Mouse (Mus musculus): ENCODE results near the gene Asgr2. TPM values are rescaled to one million over a fixed set of nuclear protein-coding genes. Genes with fewer than 3 reads are reported as not detected.
"Not testable (repeated sequence)": the region's sequence is repeated elsewhere in the genome, so short reads cannot be mapped to it uniquely, and the experiment has no call there.

The Asgr2 gene
- polyA plus RNA-seq, 1 experiment from 2014 or later = not detected

DNA sequence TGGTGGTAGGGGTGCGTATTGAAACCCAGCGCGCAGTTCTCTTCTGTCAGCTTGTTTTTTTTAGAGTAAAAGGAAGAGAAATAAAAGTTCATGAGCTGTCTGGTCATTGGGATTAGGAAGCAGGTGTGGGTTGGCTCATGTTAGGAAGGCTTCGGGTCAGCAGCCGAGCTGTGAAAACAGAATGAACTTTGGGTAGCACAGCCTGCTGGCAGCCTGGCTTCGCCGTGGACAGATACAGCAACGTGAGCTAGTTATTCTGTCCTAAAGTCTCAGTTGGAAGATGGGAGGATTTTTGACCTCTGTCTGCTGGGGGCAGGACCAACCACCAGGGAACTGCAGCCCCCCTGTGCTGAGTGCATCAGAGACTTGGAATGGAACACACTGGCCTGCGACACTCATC, 34.6 kb upstream of the Asgr2 start:
- ATAC-seq (no peak), DNase-seq (ENCODE audit: low spot score) (no peak)
- H3K36me3 ChIP-seq (ENCODE audit: control insufficient read depth, insufficient read depth, low read length) = no peaks in the 10 kb centered on the region
- H3K4me2 ChIP-seq (ENCODE audit: low read length) = no peak overlapping the region
- H3K9me3 ChIP-seq (replicated peaks; ENCODE audit: control insufficient read depth, low read length) = no peaks in the 10 kb centered on the region
- 84% methylated on average over 9 of the region's 9 CpGs for WGBS
- no peak overlapping the region for H3K9ac ChIP-seq (ENCODE audit: low read length)
- no peak overlapping the region for H3K27ac ChIP-seq (ENCODE audit: low read depth, low read length)
- no peak overlapping the region for H3K4me3 ChIP-seq (ENCODE audit: low read depth, low read length)
- H3K27me3 ChIP-seq (replicated peaks; ENCODE audit: control insufficient read depth, insufficient read depth, low read length) = no peaks in the 10 kb centered on the region
- H3K4me1 ChIP-seq (ENCODE audit: control insufficient read depth, insufficient read depth, low read length) = no peaks in the 10 kb centered on the region

DNA sequence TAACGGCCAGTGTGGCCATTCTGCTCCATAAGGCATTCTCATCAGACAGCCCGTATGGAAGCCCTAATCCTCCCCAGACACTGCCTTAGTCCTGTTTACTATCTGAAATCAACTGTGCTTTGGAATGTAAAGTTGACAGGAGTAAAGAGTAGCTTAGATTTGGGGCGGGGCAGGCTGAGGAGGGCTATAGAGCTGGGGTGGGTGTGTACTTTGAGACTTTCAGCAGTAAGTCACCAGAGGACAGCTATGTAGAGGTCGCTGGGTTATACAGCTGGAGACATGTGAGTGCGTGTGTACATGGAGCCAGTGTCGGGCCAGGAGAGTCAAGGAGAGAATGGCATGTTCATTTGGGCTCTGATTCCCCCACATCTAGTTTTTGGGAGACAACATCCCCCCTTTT, 32.5 kb upstream of the Asgr2 start:
- no peaks in the 10 kb centered on the region for H3K9me3 ChIP-seq (replicated peaks; ENCODE audit: control insufficient read depth, low read length)

GRCm38 (mm10) chr11:70063053-70063452, 29.4 kb upstream of the Asgr2 start:
- H3K9me3 ChIP-seq (replicated peaks; ENCODE audit: control insufficient read depth, low read length) = no peaks in the 10 kb centered on the region
- H3K4me2 ChIP-seq (ENCODE audit: low read length) = no peak overlapping the region
- 71% methylated on average over 3 of the region's 3 CpGs for WGBS
- no peaks in the 10 kb centered on the region for H3K27me3 ChIP-seq (replicated peaks; ENCODE audit: control insufficient read depth, insufficient read depth, low read length)
- no peak overlapping the region for H3K27ac ChIP-seq (ENCODE audit: low read depth, low read length)
- DNase-seq (ENCODE audit: low spot score) (no peak), ATAC-seq (no peak)
- H3K36me3 ChIP-seq (ENCODE audit: control insufficient read depth, insufficient read depth, low read length) = no peaks in the 10 kb centered on the region
- H3K4me3 ChIP-seq (ENCODE audit: low read depth, low read length) = no peak overlapping the region
- no peaks in the 10 kb centered on the region for H3K4me1 ChIP-seq (ENCODE audit: control insufficient read depth, insufficient read depth, low read length)
- H3K9ac ChIP-seq (ENCODE audit: low read length) = no peak overlapping the region

More for the DNA sequence above, 32.5 kb upstream of the Asgr2 start:
- H3K9ac ChIP-seq (ENCODE audit: low read length) = no peak overlapping the region
- no peak overlapping the region for H3K27ac ChIP-seq (ENCODE audit: low read depth, low read length)
- no peak overlapping the region for H3K4me2 ChIP-seq (ENCODE audit: low read length)
- no peak for ATAC-seq
- no peaks in the 10 kb centered on the region for H3K4me1 ChIP-seq (ENCODE audit: control insufficient read depth, insufficient read depth, low read length)
- no peak for DNase-seq (ENCODE audit: low spot score)
- WGBS = 69% methylated on average over 6 of the region's 6 CpGs
- no peaks in the 10 kb centered on the region for H3K36me3 ChIP-seq (ENCODE audit: control insufficient read depth, insufficient read depth, low read length)
- H3K27me3 ChIP-seq (replicated peaks; ENCODE audit: control insufficient read depth, insufficient read depth, low read length) = no peaks in the 10 kb centered on the region
- H3K4me3 ChIP-seq (ENCODE audit: low read depth, low read length) = no peak overlapping the region

DNA sequence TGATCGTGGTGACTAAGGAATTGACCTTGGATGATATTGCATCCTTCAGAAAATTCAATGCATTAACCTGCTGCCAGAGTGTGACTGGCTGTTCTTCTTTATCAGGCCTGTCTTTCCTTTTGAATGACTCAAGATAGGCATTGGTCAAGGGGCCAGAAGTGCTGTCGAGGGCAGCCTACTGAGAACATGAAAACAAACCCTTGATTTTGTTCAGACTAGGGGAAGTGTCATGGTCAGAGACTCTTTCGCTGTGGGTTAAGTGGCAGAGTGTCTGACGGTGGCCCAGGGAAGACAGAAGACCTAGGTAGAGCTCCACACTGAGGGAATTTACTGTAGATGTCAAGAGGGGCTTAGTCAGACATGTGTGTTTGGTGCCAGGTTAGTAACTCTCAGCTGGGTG, 25.7 kb upstream of the Asgr2 start:
- no peaks in the 10 kb centered on the region; the same call in 1 of the 2 replicates for H3K4me1 ChIP-seq (ENCODE audit: control insufficient read depth, insufficient read depth, low read length)
- H3K4me3 ChIP-seq (ENCODE audit: low read depth, low read length) = no peak overlapping the region
- ATAC-seq = no peak
- no peaks in the 10 kb centered on the region for H3K9me3 ChIP-seq (replicated peaks; ENCODE audit: control insufficient read depth, low read length)
- no peak for DNase-seq (ENCODE audit: low spot score)
- H3K36me3 ChIP-seq (ENCODE audit: control insufficient read depth, insufficient read depth, low read length) = no peaks in the 10 kb centered on the region
- H3K27me3 ChIP-seq (replicated peaks; ENCODE audit: control insufficient read depth, insufficient read depth, low read length) = no peaks in the 10 kb centered on the region
- no peak overlapping the region for H3K4me2 ChIP-seq (ENCODE audit: low read length)
- 80% methylated on average over 4 of the region's 4 CpGs for WGBS
- H3K27ac ChIP-seq (ENCODE audit: low read depth, low read length) = no peak overlapping the region
- H3K9ac ChIP-seq (ENCODE audit: low read length) = no peak overlapping the region

DNA sequence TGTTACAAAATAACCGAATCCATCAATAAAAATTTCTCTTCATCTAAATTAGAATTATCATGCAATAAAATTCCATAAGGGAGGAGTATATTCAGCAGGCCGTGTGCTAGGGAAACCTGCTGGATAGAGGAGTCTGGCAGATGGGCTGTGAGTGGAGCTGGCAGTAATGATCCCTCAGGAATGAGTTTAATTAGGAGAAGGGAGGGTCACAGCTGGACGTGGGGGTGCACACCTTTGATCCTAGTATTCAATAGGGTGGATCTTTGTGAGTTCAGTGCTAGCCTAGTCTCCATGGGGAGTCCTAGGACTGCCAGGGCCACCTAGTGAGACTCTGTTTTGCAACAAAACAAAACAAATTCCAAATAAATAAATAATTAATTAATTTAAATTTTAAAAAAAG, 24.2 kb upstream of the Asgr2 start:
- WGBS = 24% methylated on average over 3 of the region's 3 CpGs
- Histone ChIP-seq H3K36me3 (ENCODE audit: control insufficient read depth, insufficient read depth, low read length) (no peaks in the 10 kb centered on the region), H3K27me3 (replicated peaks; ENCODE audit: control insufficient read depth, insufficient read depth, low read length) (no peaks in the 10 kb centered on the region), H3K4me2 (ENCODE audit: low read length) (no peak overlapping the region), H3K9me3 (replicated peaks; ENCODE audit: control insufficient read depth, low read length) (no peaks in the 10 kb centered on the region), H3K27ac (ENCODE audit: low read depth, low read length) (no peak overlapping the region), H3K4me3 (ENCODE audit: low read depth, low read length) (no peak overlapping the region), H3K9ac (ENCODE audit: low read length) (no peak overlapping the region), H3K4me1 (ENCODE audit: control insufficient read depth, insufficient read depth, low read length) (no peaks in the 10 kb centered on the region; the same call in 1 of the 2 replicates)
- DNase-seq (ENCODE audit: low spot score) (peak; percentile 55), ATAC-seq (no peak)

DNA sequence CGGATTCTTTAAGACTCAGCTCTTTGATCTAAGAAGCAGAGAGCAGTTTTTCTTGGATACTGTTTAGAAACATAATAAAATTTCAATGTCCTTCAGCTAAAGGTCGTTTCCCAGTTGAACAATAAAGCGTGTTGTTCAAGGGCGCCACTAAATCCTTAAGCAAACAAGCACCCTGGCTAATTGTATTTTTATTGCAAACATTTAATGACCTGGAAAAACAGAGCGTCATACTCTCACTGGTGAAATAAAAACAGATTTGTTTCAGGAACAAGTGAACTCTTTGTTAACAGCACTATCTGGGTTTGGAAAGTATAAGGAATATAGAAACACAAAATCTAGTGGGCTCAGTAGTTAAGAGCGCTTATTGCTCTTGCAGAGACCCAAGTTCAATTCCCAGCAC, 22.4 kb upstream of the Asgr2 start:
- Histone ChIP-seq H3K27me3 (replicated peaks; ENCODE audit: control insufficient read depth, insufficient read depth, low read length) (no peaks in the 10 kb centered on the region), H3K4me1 (ENCODE audit: control insufficient read depth, insufficient read depth, low read length) (no peaks in the 10 kb centered on the region; the same call in 1 of the 2 replicates), H3K36me3 (ENCODE audit: control insufficient read depth, insufficient read depth, low read length) (no peaks in the 10 kb centered on the region), H3K27ac (ENCODE audit: low read depth, low read length) (no peak overlapping the region), H3K9ac (ENCODE audit: low read length) (no peak overlapping the region), H3K4me3 (ENCODE audit: low read depth, low read length) (no peak overlapping the region), H3K4me2 (ENCODE audit: low read length) (no peak overlapping the region), H3K9me3 (replicated peaks; ENCODE audit: control insufficient read depth, low read length) (no peaks in the 10 kb centered on the region)
- no peak for ATAC-seq
- DNase-seq (ENCODE audit: low spot score) = no peak
- WGBS = 51% methylated on average over 6 of the region's 6 CpGs

- not testable (repeated sequence) for H3K9ac ChIP-seq (ENCODE audit: low read length); H3K36me3 ChIP-seq (ENCODE audit: control insufficient read depth, insufficient read depth, low read length); DNase-seq (ENCODE audit: low spot score); ATAC-seq; H3K9me3 ChIP-seq (replicated peaks; ENCODE audit: control insufficient read depth, low read length); H3K4me1 ChIP-seq (ENCODE audit: control insufficient read depth, insufficient read depth, low read length); H3K4me2 ChIP-seq (ENCODE audit: low read length); H3K27ac ChIP-seq (ENCODE audit: low read depth, low read length); H3K27me3 ChIP-seq (replicated peaks; ENCODE audit: control insufficient read depth, insufficient read depth, low read length); H3K4me3 ChIP-seq (ENCODE audit: low read depth, low read length)
- WGBS = 90% methylated on average over 3 of the region's 3 CpGs
Measured at GRCm38 (mm10) chr11:70070603-70071002, 21.8 kb upstream of the Asgr2 start.

DNA sequence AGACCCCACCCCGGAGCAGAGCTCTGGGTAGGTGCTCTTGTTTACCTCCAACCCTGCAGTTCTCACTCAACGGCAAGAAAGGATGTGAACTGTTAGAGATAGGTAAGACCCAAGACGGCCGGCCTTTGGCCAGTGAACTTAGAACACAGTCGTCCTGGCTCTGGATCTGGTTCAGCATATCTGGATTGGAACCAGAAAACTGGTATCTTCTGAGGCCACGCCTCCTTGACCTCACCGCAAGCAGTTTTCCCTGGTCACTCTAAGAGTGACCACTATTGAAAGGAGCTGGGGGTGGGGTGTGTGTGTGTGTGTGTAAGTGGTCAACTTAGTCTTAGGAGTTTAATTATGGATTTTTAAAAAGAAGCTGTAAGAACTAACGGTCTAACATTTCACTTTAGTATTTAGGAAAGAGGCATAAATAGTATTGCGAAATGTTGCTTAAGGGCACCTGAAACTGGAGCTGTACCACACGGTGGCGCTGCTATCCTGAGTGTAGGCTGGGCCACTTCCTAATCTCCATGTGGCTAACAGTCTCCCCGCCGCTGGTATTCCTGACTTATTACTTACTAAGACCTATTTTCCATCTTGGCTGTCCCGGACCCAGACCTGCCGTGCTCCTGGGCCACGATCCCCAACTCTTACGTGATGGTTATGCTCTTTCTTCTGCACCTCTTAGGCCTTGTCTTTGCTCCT, 17.9 kb upstream of the Asgr2 start:
- WGBS = 38% methylated on average over 17 of the region's 17 CpGs

GRCm38 (mm10) chr11:70075581-70075980, 16.9 kb upstream of the Asgr2 start:
- H3K4me3 ChIP-seq (ENCODE audit: low read depth, low read length) = no peak overlapping the region
- H3K36me3 ChIP-seq (ENCODE audit: control insufficient read depth, insufficient read depth, low read length) = no peaks in the 10 kb centered on the region
- H3K27me3 ChIP-seq (replicated peaks; ENCODE audit: control insufficient read depth, insufficient read depth, low read length) = no peaks in the 10 kb centered on the region
- H3K4me1 ChIP-seq (ENCODE audit: control insufficient read depth, insufficient read depth, low read length) = no peaks in the 10 kb centered on the region
- H3K9ac ChIP-seq (ENCODE audit: low read length) = no peak overlapping the region
- no peaks in the 10 kb centered on the region for H3K9me3 ChIP-seq (replicated peaks; ENCODE audit: control insufficient read depth, low read length)
- ATAC-seq (no peak), DNase-seq (ENCODE audit: low spot score) (no peak)
- no peak overlapping the region for H3K27ac ChIP-seq (ENCODE audit: low read depth, low read length)
- no peak overlapping the region for H3K4me2 ChIP-seq (ENCODE audit: low read length)
- WGBS = 91% methylated on average over 6 of the region's 6 CpGs

More for the DNA sequence above, 17.9 kb upstream of the Asgr2 start:
- H3K27ac ChIP-seq (ENCODE audit: low read depth, low read length) = no peak overlapping the region
- H3K9ac ChIP-seq (ENCODE audit: low read length) = no peak overlapping the region
- H3K36me3 ChIP-seq (ENCODE audit: control insufficient read depth, insufficient read depth, low read length) = no peaks in the 10 kb centered on the region
- H3K4me2 ChIP-seq (ENCODE audit: low read length) = no peak overlapping the region; the same call in 1 of the 2 replicates
- no peaks in the 10 kb centered on the region for H3K27me3 ChIP-seq (replicated peaks; ENCODE audit: control insufficient read depth, insufficient read depth, low read length)
- H3K4me3 ChIP-seq (ENCODE audit: low read depth, low read length) = no peak overlapping the region
- no peaks in the 10 kb centered on the region for H3K4me1 ChIP-seq (ENCODE audit: control insufficient read depth, insufficient read depth, low read length)
- H3K9me3 ChIP-seq (replicated peaks; ENCODE audit: control insufficient read depth, low read length) = no peaks in the 10 kb centered on the region
- DNase-seq (ENCODE audit: low spot score) = peak; percentile 85
- ATAC-seq = peak; percentile 34; the same call in 1 of the 2 replicates

All from forebrain, embryonic 14.5 days (tissue).